Mouse (Mus musculus): Measurements from ENCODE around the gene Aldh4a1.

GRCm38 (mm10) chr4:139667632-139668031, 45.0 kb downstream of the Aldh4a1 start:
- no peak for TF ChIP-seq CTCF (IDR thresholded peaks at IDR 0.05; ENCODE audit: low read depth)
- TF ChIP-seq EP300 (optimal IDR thresholded peaks at IDR 0.05): no peak
